Mouse (Mus musculus) hindbrain, embryonic 11.5 days (tissue): Measurements from ENCODE around the gene Cnot11. TPM values are rescaled to one million over a fixed set of nuclear protein-coding genes. Genes with fewer than 3 reads are reported as not detected.

Experiments
- ATAC-seq: fragments of 200-750 bp; cut with Nextera tagmentation; 2 replicates; pipeline ENCODE4 v1.8.0; 2017; ENCODE audit warnings: mild to moderate bottlenecking, moderate TSS enrichment, moderate library complexity; ENCODE audit not compliant: low FRiP score
- DNase-seq: peaks from one replicate; pipeline ENCODE4 v3.0.0-alpha.2; 2015; ENCODE audit warnings: low spot score
- H3K27ac ChIP-seq: fragments of 300-500 bp; sonication (generic); 2 replicates; pipeline ENCODE4 v1.5.1; 2014; ENCODE audit warnings: mild to moderate bottlenecking, low read depth, low read length
- H3K27me3 ChIP-seq: fragments of 300-500 bp; sonication (generic); 2 replicates; pipeline ENCODE4 v1.6.1; 2014; ENCODE audit warnings: mild to moderate bottlenecking, low read length, moderate library complexity, mixed read lengths; ENCODE audit not compliant: control insufficient read depth, insufficient read depth
- H3K36me3 ChIP-seq: fragments of 300-500 bp; sonication (generic); 2 replicates; pipeline ENCODE4 v1.6.1; 2014; ENCODE audit warnings: mild to moderate bottlenecking, low read length, moderate library complexity, mixed read lengths; ENCODE audit not compliant: control insufficient read depth, insufficient read depth
- H3K4me1 ChIP-seq: fragments of 300-500 bp; sonication (generic); replicated peaks from 2 replicates; pipeline ENCODE4 v1.6.1; 2014; ENCODE audit warnings: low read length, mixed read lengths; ENCODE audit not compliant: control insufficient read depth, insufficient read depth
- H3K4me2 ChIP-seq: fragments of 300-500 bp; sonication (generic); replicated peaks from 2 replicates; pipeline ENCODE4 v1.6.1; 2014; ENCODE audit warnings: mild to moderate bottlenecking, low read depth, low read length
- H3K4me3 ChIP-seq: fragments of 300-500 bp; sonication (generic); 2 replicates; pipeline ENCODE4 v1.5.1; 2014; ENCODE audit warnings: low read depth, low read length
- H3K9ac ChIP-seq: fragments of 300-500 bp; sonication (generic); 2 replicates; pipeline ENCODE4 v1.6.1; 2014; ENCODE audit warnings: low read depth, low read length
- H3K9me3 ChIP-seq: fragments of 300-500 bp; sonication (generic); 2 replicates; pipeline ENCODE4 v1.6.1; 2016; ENCODE audit warnings: low read length; ENCODE audit not compliant: control insufficient read depth
- WGBS: fragments of 180-500 bp; shearing (Covaris S2); extraction: QIAGEN DNeasy Blood & Tissue Kit; methylation state at CpG from one replicate; pipeline ENCODE4 v1.1.7; 2014; 5-methylcytosine and 5-hydroxymethylcytosine counted together
- polyA plus RNA-seq: library from polyadenylated mRNA; unstranded; fragments of >200 nt; fragmentation: Nextera tagmentation; extraction: Ambion mirVana; gene quantifications from 2 replicates; pipeline ENCODE4 v1.2.1, GENCODE M21; 2014

Cnot11 gene
- polyA plus RNA-seq, 1 experiment from 2014 or later, result 29.6 TPM

DNA sequence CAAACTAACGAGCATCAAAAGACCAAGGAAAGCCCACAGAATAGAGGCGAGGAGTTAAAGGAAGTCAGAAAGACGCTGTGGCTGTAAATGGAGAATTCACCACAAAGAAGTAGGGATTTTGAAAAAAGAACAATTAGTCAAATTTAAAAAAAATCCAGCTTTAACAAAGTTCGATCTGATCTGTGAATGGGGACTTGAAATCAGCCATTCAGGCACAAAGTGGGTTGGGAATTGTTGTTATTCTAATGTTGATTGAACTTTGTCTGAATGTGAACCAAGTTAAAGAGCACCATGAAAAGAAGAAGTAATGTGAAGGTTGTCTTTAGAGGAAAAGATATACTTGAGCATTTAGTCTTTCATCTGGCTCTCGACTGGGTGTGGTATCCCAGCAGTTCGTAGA is 6.5 kb upstream of the Cnot11 start:
- Histone ChIP-seq H3K27ac (no peak overlapping the region), H3K36me3 (no peaks in the 10 kb centered on the region), H3K4me2 (no peak overlapping the region), H3K4me1 (no peaks in the 10 kb centered on the region), H3K4me3 (no peak overlapping the region), H3K27me3 (no peaks in the 10 kb centered on the region), H3K9ac (no peak overlapping the region), H3K9me3 (no peaks in the 10 kb centered on the region)
- WGBS, result 67% methylated on average over 6 of the region's 6 CpGs
- no peak for DNase-seq
- ATAC-seq, result no peak

DNA sequence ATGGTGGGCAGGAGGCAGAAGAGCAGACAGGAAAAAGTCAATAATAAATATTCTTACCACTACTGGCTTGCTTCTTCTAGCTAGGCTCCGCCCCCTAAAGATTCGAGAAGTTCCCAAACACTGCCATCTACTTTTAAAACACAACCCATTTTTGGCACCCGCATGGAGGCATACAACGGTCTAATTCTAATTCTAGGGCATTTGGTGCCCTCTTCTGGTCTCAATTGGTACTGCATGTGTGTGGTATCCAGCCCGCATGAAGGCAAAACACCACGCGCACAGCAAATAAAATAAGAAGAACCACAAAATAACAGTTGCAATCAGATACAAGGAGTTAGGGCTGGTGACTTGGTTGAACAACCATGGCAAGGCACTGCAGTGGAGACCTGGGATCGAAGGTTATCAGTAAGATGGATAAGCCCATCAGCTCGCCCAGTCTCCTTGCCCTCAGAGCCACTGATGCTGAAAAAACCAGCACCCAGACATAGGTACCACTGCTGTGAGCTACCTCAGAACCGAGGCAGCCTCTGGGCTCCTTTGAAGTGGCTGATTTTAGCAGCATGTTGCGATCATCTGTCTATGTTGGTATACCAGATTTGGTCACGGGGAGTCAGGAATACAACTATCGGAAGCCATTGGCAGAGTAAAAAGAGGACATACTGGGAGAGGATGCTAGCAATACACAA is 4.4 kb upstream of the Cnot11 start:
- H3K9me3 ChIP-seq, result no peaks in the 10 kb centered on the region
- no peak overlapping the region for H3K4me2 ChIP-seq
- H3K4me1 ChIP-seq, result no peaks in the 10 kb centered on the region
- no peak overlapping the region for H3K4me3 ChIP-seq
- H3K36me3 ChIP-seq, result no peaks in the 10 kb centered on the region
- WGBS, result 40% methylated on average over 13 of the region's 13 CpGs
- DNase-seq (peak; percentile 87), ATAC-seq (no peak)
- no peak overlapping the region for H3K27ac ChIP-seq
- H3K9ac ChIP-seq, result no peak overlapping the region
- no peaks in the 10 kb centered on the region for H3K27me3 ChIP-seq

DNA sequence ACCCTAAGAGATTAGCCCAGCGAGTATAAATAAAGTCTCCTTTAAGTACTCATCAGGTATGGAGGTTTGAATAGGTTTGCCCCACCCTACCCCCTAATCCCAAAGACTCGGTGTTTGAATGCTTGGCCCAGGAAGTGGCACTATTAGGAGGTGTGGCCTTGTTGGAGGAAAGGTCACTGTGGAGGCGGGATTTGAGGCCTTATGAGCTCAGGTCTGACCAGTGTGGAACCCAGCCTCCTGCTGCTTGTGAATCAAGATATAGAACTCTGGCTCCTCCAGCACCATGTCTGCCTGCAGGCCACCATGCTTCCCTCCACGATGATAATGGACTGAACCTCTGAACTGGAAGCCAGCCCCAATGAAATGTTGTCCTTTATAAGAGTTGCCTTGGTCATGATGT is 3.8 kb upstream of the Cnot11 start:
- ATAC-seq, result no peak

DNA sequence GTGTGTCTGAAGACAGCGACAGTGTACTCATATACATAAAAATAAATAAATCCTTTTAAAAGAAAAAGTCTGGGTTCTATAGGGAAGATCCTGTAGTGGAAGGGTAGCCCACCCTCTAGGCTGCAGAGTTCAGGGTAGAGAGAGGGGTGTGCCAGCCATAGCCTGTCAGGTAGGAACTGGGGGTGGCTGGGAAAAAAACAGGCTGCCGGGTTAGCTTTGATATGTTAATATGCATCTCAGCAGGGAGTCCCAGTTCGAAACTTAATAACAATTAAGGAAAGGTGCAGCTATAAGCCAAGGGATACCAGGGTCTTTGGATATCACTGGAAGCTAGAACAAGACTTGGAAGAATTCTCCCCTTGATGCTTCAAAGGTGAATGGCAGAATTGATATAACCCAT is 875 bp upstream of the Cnot11 start:
- Histone ChIP-seq H3K27ac (no peak overlapping the region), H3K9me3 (no peaks in the 10 kb centered on the region), H3K27me3 (no peaks in the 10 kb centered on the region), H3K4me1 (0 out of 2 replicates have a peak, but pooled peaks cover 5% of the 10 kb centered on the region), H3K4me3 (no peak overlapping the region), H3K4me2 (no peak overlapping the region), H3K36me3 (no peaks in the 10 kb centered on the region), H3K9ac (no peak overlapping the region)
- no peak for ATAC-seq
- WGBS, result 29% methylated on average over 3 of the region's 3 CpGs
- no peak for DNase-seq

More for the DNA sequence above, 3.8 kb upstream of the Cnot11 start:
- Histone ChIP-seq H3K27ac (no peak overlapping the region), H3K9ac (no peak overlapping the region), H3K4me1 (no peaks in the 10 kb centered on the region), H3K9me3 (no peaks in the 10 kb centered on the region), H3K27me3 (no peaks in the 10 kb centered on the region), H3K4me2 (no peak overlapping the region), H3K4me3 (no peak overlapping the region), H3K36me3 (no peaks in the 10 kb centered on the region)
- 72% methylated on average over 4 of the region's 4 CpGs for WGBS
- no peak for DNase-seq

GRCm38 (mm10) chr1:39535515-39536311 is 921 bp downstream of the Cnot11 start:
- peak; percentile 93 for ATAC-seq
- Histone ChIP-seq H3K4me1 (0 out of 2 replicates have a peak, but pooled peaks cover 5% of the 10 kb centered on the region), H3K36me3 (peaks cover 15% of the 10 kb centered on the region), H3K27me3 (no peaks in the 10 kb centered on the region), H3K9ac (peak overlapping the region; percentile 94), H3K4me2 (peak overlapping the region; percentile 91), H3K9me3 (no peaks in the 10 kb centered on the region), H3K4me3 (peak overlapping the region; percentile 95), H3K27ac (peak overlapping the region; percentile 91)
- WGBS, result under 1% methylated on average over 92 of the region's 100 CpGs
- DNase-seq, result peak; percentile 100

GRCm38 (mm10) chr1:39536701-39537100 is 1.9 kb downstream of the Cnot11 start:
- H3K36me3 ChIP-seq, result peaks cover 16% of the 10 kb centered on the region
- H3K27me3 ChIP-seq, result no peaks in the 10 kb centered on the region
- no peak overlapping the region for H3K27ac ChIP-seq
- H3K9me3 ChIP-seq, result no peaks in the 10 kb centered on the region
- no peak for DNase-seq
- 45% methylated on average over 7 of the region's 7 CpGs for WGBS
- ATAC-seq, result no peak
- 0 out of 2 replicates have a peak, but pooled peaks cover 5% of the 10 kb centered on the region for H3K4me1 ChIP-seq
- peak overlapping the region; percentile 95 for H3K4me3 ChIP-seq
- peak overlapping the region; percentile 91 for H3K4me2 ChIP-seq
- peak overlapping the region; percentile 94 for H3K9ac ChIP-seq

- no peak overlapping the region for H3K27ac ChIP-seq
- ATAC-seq (no peak), DNase-seq (no peak)
- H3K36me3 ChIP-seq, result peaks cover 18% of the 10 kb centered on the region
- 0 out of 2 replicates have a peak, but pooled peaks cover 5% of the 10 kb centered on the region for H3K4me1 ChIP-seq
- no peaks in the 10 kb centered on the region for H3K27me3 ChIP-seq
- H3K4me3 ChIP-seq, result no peak overlapping the region
- 90% methylated on average over 10 of the region's 10 CpGs for WGBS
- H3K4me2 ChIP-seq, result no peak overlapping the region
- H3K9me3 ChIP-seq, result no peaks in the 10 kb centered on the region
- H3K9ac ChIP-seq, result no peak overlapping the region
Observed at GRCm38 (mm10) chr1:39537631-39538380, 3.0 kb downstream of the Cnot11 start.

- Histone ChIP-seq H3K9me3 (no peaks in the 10 kb centered on the region), H3K27me3 (no peaks in the 10 kb centered on the region)
- no peak for ATAC-seq
Observed at GRCm38 (mm10) chr1:39540592-39540991, 5.8 kb downstream of the Cnot11 start.

More at GRCm38 (mm10) chr1:39540592-39540991, 5.8 kb downstream of the Cnot11 start:
- H3K4me2 ChIP-seq, result no peak overlapping the region
- peaks cover 18% of the 10 kb centered on the region for H3K36me3 ChIP-seq
- no peak overlapping the region for H3K27ac ChIP-seq
- H3K4me3 ChIP-seq, result no peak overlapping the region
- H3K4me1 ChIP-seq, result 0 out of 2 replicates have a peak, but pooled peaks cover 5% of the 10 kb centered on the region
- H3K9ac ChIP-seq, result no peak overlapping the region
- DNase-seq, result no peak
